Mouse (Mus musculus): ENCODE measurements at regions not wholly inside any gene's neighbourhood (a gene's known extent, or its start where the extent isn't known, plus 50 kb on each side); places are given as distances from the start of the nearest gene placed in this dataset.

- DNase-seq (ENCODE audit: inconsistent age in 2 of 2, low spot score in 1 of 2), result no peak
Observed at GRCm38 (mm10) chr17:45802439-45802838, 68.8 kb upstream of the 1600014C23Rik start.

- DNase-seq (ENCODE audit: inconsistent age in 2 of 2, low spot score in 1 of 2), result no peak
Observed at GRCm38 (mm10) chr17:45799725-45800124, 66.1 kb upstream of the 1600014C23Rik start.

GRCm38 (mm10) chr17:45798996-45799395 is 65.4 kb upstream of the 1600014C23Rik start:
- DNase-seq (ENCODE audit: inconsistent age in 2 of 2, low spot score in 1 of 2), result no peak

- DNase-seq (ENCODE audit: inconsistent age in 2 of 2, low spot score in 1 of 2), result no peak
Observed at GRCm38 (mm10) chr17:45798456-45798855, 64.8 kb upstream of the 1600014C23Rik start.

GRCm38 (mm10) chr17:45797121-45797520 is 63.5 kb upstream of the 1600014C23Rik start:
- DNase-seq (ENCODE audit: inconsistent age in 2 of 2, low spot score in 1 of 2), result no peak

- no peak for DNase-seq (ENCODE audit: inconsistent age in 2 of 2, low spot score in 1 of 2)
Observed at GRCm38 (mm10) chr17:45794926-45795325, 61.3 kb upstream of the 1600014C23Rik start.

GRCm38 (mm10) chr17:45790959-45791520 is 57.4 kb upstream of the 1600014C23Rik start:
- DNase-seq (ENCODE audit: inconsistent age in 2 of 2, low spot score in 1 of 2), result peak; percentile 49 to 68

GRCm38 (mm10) chr17:45789777-45790176 is 56.1 kb upstream of the 1600014C23Rik start:
- no peak for DNase-seq (ENCODE audit: inconsistent age in 2 of 2, low spot score in 1 of 2)

- no peak for DNase-seq (ENCODE audit: inconsistent age in 2 of 2, low spot score in 1 of 2)
Observed at GRCm38 (mm10) chr17:45784905-45785304, 51.3 kb upstream of the 1600014C23Rik start.

GRCm38 (mm10) chr17:45784496-45784895 is 50.9 kb upstream of the 1600014C23Rik start:
- no peak for DNase-seq (ENCODE audit: inconsistent age in 2 of 2, low spot score in 1 of 2)

Measured in adrenal gland, adult (tissue).